Mouse (Mus musculus): Measurements from ENCODE around the gene Nav2. TPM values are rescaled to one million over a fixed set of nuclear protein-coding genes. Genes with fewer than 3 reads are reported as not detected.

Nav2 gene
- polyA plus RNA-seq, 1 experiment from 2014 or later = 24.2 TPM

DNA sequence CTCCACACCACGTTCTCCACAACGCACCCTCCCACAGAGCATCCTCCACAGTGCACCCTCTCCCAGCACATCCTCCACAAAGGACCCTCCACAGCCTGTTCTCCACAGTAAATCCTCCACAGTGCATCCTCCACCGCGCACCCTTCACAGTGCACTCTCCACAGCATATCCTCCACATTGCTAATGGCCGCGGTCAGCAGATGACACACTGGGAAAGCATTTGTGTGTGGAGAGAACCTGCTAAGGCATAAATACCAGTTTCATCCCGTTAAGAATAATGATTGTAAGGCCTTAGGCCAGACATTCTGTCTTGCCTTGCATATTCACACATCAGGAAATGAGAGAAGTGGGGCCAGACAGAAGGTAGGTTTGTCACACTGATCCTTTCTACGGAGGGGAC lies 219.7 kb downstream of the Nav2 start:
- Histone ChIP-seq H3K27ac (no peak overlapping the region), H3K9me3 (no peaks in the 10 kb centered on the region), H3K36me3 (no peaks in the 10 kb centered on the region), H3K4me2 (no peak overlapping the region), H3K27me3 (no peaks in the 10 kb centered on the region), H3K4me3 (no peak overlapping the region), H3K4me1 (replicated peaks) (peaks cover 11% of the 10 kb centered on the region; the same call in 1 of the 2 replicates), H3K9ac (no peak overlapping the region)
- WGBS = 87% methylated on average over 8 of the region's 8 CpGs
- ATAC-seq (ENCODE audit: low FRiP score) = no peak

DNA sequence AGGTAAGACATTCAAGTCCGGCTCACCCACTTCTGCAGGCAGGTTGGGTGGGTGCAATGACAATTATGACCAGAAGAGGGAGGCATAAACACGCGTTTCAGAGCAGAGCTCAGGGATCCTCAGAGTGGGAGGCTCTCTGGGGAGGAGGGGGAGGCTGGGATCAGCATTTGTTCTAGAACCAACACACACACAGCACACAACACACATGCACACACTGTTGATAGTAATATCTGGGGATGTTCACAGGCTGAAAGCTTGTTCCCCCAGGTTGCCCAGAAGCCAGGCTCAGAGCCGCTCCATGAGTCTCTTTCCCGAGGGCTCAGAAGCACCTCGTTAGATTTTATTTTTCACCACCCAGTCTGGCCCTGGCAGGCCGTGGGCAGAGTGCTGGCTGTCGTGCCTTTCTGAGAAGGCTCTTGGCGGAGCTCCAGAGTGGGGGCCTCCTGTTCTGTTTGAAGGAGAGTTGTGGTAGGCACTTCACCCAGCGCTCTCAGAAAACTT lies 224.4 kb downstream of the Nav2 start:
- Histone ChIP-seq H3K4me3 (no peak overlapping the region), H3K27me3 (no peaks in the 10 kb centered on the region), H3K9ac (no peak overlapping the region), H3K27ac (no peak overlapping the region), H3K36me3 (no peaks in the 10 kb centered on the region), H3K9me3 (no peaks in the 10 kb centered on the region), H3K4me2 (no peak overlapping the region), H3K4me1 (replicated peaks) (peaks cover 21% of the 10 kb centered on the region; the same call in 1 of the 2 replicates)
- peak; percentile 77 for ATAC-seq (ENCODE audit: low FRiP score)
- WGBS = 39% methylated on average over 10 of the region's 10 CpGs

DNA sequence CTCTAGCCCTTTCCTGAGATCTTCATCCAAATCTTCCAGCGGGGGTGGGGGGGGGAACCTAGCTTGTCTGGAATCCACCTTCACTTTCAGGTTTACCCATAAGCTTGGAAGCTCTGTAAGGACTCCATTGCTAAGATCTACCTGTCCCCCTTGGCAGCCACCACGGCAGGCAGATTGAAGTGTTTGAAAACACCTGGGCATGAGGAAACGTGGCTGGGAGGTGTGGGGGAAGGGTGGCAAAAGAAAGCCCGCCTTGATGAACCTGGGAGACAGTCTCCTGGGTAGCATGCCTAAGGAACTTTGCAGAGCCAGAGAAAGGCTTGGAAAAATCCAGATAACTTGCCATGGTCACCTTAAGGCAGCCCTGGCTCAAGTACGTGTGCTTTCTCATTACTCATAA lies 225.9 kb downstream of the Nav2 start:
- Histone ChIP-seq H3K9me3 (no peaks in the 10 kb centered on the region), H3K27me3 (no peaks in the 10 kb centered on the region), H3K4me3 (no peak overlapping the region), H3K4me1 (replicated peaks) (peaks cover 21% of the 10 kb centered on the region; the same call in 1 of the 2 replicates), H3K27ac (no peak overlapping the region), H3K36me3 (no peaks in the 10 kb centered on the region), H3K9ac (no peak overlapping the region), H3K4me2 (no peak overlapping the region)
- ATAC-seq (ENCODE audit: low FRiP score) = no peak
- WGBS = 79% methylated on average over 5 of the region's 5 CpGs

DNA sequence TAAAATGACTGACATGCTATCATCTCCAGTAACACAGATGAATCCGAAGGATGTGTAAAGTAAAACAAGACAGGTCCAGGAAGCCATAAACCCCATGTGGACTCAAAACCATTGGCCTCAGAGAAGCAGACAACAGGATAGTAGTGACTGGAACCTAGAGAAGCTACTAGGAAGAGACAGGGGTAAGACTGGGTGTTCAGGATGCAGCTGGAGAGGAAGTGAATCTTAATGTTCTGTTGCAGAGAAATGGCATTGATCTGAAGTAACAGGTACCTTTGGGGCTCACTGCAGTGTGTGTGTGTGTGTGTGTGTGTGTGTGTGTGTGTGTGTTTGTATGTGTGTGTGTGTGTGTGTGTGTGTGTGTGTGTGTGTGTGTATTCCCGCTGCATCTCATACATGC lies 231.2 kb downstream of the Nav2 start:
- no peak for ATAC-seq (ENCODE audit: low FRiP score)
- Histone ChIP-seq H3K27ac (no peak overlapping the region), H3K4me2 (no peak overlapping the region), H3K27me3 (no peaks in the 10 kb centered on the region), H3K4me1 (replicated peaks) (peaks cover 18% of the 10 kb centered on the region), H3K4me3 (no peak overlapping the region), H3K36me3 (no peaks in the 10 kb centered on the region), H3K9me3 (no peaks in the 10 kb centered on the region), H3K9ac (no peak overlapping the region)
- WGBS = 95% methylated on average over 2 of the region's 2 CpGs

DNA sequence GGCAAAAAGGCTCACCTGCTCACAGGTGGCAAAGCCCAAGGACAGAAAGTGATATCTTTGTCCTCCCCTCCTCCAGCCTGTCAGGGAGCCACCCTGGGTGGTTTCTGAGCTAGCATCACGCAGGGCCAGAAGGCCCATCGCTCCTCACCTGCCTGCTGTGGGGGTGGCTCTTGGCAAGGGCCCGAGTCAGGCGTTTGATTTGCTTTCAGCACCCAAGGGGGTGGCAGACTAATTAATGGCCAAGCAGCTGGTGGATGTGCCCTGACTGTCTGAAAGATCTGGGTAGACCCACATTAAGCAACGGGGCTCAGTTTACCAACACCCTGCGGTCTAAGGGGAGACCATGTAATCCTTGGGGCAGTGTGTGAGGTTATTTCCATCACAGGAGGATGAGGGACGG lies 235.4 kb downstream of the Nav2 start:
- Histone ChIP-seq H3K27ac (no peak overlapping the region), H3K4me3 (no peak overlapping the region), H3K9ac (no peak overlapping the region), H3K9me3 (no peaks in the 10 kb centered on the region), H3K27me3 (no peaks in the 10 kb centered on the region), H3K36me3 (no peaks in the 10 kb centered on the region), H3K4me2 (no peak overlapping the region), H3K4me1 (replicated peaks) (peaks cover 33% of the 10 kb centered on the region)
- ATAC-seq (ENCODE audit: low FRiP score) = no peak
- WGBS = 71% methylated on average over 7 of the region's 7 CpGs

DNA sequence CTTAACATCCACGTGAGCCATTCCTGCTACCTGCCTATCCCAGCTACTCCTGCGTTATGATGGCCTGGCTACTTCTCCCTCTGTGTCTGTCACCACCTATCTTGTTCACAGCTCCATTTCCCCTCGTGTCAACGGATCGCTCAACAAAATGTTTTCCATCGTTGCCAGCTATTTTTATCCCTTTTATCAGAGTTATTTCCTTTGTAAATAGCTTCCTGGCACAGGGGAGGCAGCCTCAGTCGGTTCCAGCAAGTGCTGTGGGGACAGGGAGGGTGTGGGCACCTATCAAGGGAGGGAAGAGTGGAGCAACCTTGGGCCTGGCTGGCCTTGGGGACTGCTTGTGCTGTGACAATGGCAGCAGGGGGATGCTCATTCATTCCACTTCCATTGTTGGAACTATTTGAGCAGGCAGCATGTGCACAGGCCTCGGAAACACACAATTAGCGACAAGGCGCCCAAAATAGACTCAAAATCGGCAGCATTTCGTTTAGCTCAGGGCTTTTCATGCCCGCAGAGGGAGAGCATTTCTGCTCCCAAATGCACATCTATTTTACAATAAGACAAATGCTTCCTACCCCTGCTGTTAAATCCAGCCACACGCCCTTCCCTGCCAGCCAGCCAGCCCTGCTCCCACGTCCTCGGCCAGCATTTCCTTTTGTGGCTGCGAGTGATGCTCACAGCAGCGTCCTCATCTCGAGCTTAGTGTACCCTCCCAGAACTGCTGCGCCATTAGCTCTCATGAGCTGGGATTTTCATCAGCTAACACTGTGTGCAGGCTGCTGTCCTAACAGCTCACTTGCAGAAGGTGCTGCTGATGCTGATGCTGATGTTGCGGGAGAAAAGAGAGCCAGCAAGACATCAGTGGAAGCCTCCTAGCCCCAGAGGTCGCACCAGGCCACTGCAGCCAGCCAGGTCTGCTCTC lies 237.5 kb downstream of the Nav2 start:
- ATAC-seq (ENCODE audit: low FRiP score) = peak; percentile 67
- WGBS = 36% methylated on average over 22 of the region's 22 CpGs
- Histone ChIP-seq H3K9ac (peak overlapping the region; percentile 55), H3K9me3 (no peaks in the 10 kb centered on the region), H3K36me3 (no peaks in the 10 kb centered on the region), H3K27me3 (no peaks in the 10 kb centered on the region), H3K4me3 (no peak overlapping the region), H3K4me2 (0 out of 2 replicates have a peak overlapping the region, but pooled peaks have one; percentile 2), H3K4me1 (replicated peaks) (peaks cover 33% of the 10 kb centered on the region), H3K27ac (peak overlapping the region; percentile 85)

DNA sequence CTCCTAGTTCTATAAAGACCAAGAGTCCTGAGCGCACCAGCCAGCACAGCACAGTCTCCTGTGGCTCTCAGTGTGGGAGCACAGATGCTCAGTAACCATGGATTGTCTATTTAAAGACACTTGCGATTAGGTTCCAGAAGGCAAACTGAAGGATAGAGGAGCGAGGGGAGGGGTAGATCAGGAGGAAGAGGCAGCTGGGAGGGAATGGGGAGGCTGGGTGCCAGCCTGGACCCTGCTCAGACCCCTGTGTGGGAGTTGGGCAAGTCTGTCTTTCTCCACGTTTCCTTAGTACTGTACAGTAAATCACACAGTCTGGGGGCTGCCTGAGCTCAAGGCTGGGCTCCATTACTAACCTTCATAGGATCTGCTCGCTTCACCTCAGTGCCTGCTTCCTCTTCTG lies 243.8 kb downstream of the Nav2 start:
- H3K9me3 ChIP-seq = 0 out of 2 replicates have a peak, but pooled peaks cover 4% of the 10 kb centered on the region
- H3K4me3 ChIP-seq = no peak overlapping the region
- 69% methylated on average over 5 of the region's 5 CpGs for WGBS
- no peak overlapping the region for H3K4me2 ChIP-seq
- no peaks in the 10 kb centered on the region for H3K27me3 ChIP-seq
- H3K36me3 ChIP-seq = no peaks in the 10 kb centered on the region
- ATAC-seq (ENCODE audit: low FRiP score) = peak; percentile 77
- H3K4me1 ChIP-seq (replicated peaks) = peaks cover 14% of the 10 kb centered on the region
- peak overlapping the region; percentile 73 for H3K27ac ChIP-seq
- peak overlapping the region; percentile 19; the same call in 1 of the 2 replicates for H3K9ac ChIP-seq

DNA sequence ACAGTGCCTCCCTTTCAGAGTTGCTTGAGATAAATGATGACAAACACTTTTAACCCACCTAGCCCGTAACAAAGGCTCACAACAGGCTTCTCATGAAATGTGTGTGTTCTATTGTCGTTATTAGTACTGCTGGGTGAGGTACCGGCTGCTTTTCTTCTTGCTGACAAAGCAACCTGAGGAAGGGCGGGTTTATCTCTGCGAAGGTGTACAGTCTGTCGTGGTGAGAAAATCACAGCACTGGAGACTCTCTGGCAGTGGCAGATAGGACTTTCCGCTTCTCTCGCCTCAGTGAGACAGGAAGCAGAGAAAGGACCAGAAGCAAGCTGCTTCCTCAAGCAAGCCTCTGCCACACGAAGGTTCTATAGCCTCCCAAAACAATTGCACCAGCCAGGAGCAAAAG lies 244.2 kb downstream of the Nav2 start:
- Histone ChIP-seq H3K4me2 (no peak overlapping the region), H3K36me3 (no peaks in the 10 kb centered on the region), H3K27ac (peak overlapping the region; percentile 73), H3K9ac (peak overlapping the region; percentile 19; the same call in 1 of the 2 replicates), H3K4me1 (replicated peaks) (peaks cover 14% of the 10 kb centered on the region), H3K27me3 (no peaks in the 10 kb centered on the region), H3K4me3 (no peak overlapping the region), H3K9me3 (0 out of 2 replicates have a peak, but pooled peaks cover 4% of the 10 kb centered on the region)
- ATAC-seq (ENCODE audit: low FRiP score) = no peak; the same call in 1 of the 2 replicates
- WGBS = 68% methylated on average over 9 of the region's 9 CpGs

DNA sequence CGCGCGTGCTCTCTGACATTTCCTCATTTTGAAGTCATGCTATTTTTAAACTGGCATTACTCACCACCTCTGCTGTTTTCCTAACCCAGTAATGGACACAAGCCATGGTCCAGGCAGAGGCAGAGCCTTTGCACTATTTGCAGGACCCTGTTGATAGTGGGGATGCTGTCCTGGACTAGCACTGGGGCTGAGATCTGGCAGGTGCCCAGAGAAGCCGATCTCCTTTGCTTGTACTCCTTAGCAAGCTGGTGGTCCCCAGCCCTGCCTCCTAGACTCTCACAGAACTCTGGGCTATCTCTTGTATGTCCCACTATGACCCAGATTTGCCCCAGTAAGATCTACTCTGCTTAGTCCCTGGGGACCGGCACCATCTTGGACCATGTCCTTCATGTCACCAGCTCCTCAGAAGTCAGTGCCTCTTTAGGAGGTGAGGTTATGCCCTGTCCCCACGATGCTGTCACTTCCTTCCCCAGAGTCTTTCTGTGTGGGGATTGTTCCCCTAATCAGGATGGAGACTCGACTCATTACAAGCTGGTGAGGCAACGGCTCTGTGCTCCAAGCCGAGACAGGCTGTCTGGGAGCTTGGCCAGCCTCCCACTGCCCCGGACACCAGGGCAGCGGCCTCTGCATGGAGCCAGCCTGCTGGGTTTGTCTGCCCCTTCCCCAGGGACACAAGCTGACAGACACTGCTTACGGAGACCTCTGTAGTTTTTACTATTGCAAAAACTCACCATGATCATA lies 250.3 kb downstream of the Nav2 start:
- Histone ChIP-seq H3K4me2 (no peak overlapping the region), H3K9ac (no peak overlapping the region), H3K27ac (no peak overlapping the region; the same call in 1 of the 2 replicates), H3K27me3 (no peaks in the 10 kb centered on the region), H3K4me1 (replicated peaks) (peaks cover 51% of the 10 kb centered on the region), H3K36me3 (no peaks in the 10 kb centered on the region), H3K4me3 (no peak overlapping the region), H3K9me3 (0 out of 2 replicates have a peak, but pooled peaks cover 4% of the 10 kb centered on the region)
- WGBS = 65% methylated on average over 12 of the region's 12 CpGs
- ATAC-seq (ENCODE audit: low FRiP score) = peak; percentile 33; the same call in 1 of the 2 replicates

DNA sequence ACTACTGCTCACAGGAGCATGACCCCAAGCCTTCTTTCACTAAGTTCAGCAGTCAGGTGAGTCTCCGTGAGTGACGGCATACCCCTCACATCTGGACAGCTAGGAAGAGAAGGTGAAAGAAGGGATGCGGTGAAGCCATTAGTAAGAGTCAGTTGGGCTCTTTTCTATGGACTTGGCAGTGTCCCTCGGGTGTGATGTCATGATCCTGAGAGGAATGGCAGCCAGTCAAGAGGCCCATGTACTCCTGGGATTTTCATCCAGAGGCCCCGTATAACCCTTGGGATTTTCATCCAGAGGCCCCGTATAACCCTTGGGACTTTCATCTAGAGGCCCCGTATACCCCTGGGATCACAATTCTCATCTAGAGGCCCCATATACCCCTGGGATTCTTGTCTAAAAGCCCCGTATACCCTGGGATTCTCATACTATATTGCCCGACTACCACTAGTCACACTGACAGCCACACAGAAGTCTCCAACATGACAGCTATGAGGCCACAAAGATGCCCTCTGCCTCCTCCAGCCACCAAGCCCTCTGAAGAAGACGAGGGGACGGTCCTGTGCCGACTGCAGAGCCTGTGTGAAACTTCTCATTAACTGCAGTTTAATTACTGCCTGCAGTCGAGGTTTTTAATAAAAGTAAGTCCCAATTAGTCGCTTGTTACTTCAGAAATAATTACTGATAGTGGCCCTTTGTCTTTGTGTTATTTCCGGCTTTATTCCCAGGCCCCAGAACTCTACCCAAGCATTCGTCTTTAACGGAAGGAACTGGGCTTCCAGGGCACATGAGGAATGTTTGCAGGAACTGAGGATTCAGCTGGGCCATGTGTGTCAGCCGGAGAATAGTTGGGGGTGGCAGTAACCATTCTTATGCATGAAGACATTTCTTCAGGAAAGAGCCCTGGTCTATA lies 251.4 kb downstream of the Nav2 start:
- Histone ChIP-seq H3K4me3 (no peak overlapping the region), H3K27me3 (no peaks in the 10 kb centered on the region), H3K9me3 (0 out of 2 replicates have a peak, but pooled peaks cover 4% of the 10 kb centered on the region), H3K4me2 (no peak overlapping the region), H3K27ac (no peak overlapping the region), H3K4me1 (replicated peaks) (peaks cover 62% of the 10 kb centered on the region), H3K9ac (no peak overlapping the region), H3K36me3 (no peaks in the 10 kb centered on the region)
- 75% methylated on average over 18 of the region's 18 CpGs for WGBS
- ATAC-seq (ENCODE audit: low FRiP score) = no peak

DNA sequence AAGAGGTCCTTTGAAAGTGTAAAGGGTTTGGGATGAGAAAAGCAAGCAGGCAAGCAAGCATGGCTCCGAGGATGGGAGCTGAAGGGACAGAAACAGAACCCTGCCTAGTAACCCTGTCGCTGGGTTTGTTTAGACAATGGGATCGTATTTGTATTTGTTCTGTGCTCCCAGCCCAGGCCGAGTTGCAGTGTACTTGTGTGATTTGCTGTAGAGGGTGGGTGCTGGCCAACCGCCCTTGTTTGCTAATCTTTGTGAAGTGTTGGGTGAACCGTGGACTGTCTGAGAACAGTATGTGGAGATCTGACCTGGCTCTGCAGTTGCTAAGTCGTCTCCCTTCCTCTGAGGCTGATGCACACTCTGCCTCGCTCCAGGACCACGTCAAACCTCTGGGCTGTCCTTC lies 253.6 kb downstream of the Nav2 start:
- Histone ChIP-seq H3K27me3 (no peaks in the 10 kb centered on the region), H3K4me2 (no peak overlapping the region), H3K9me3 (no peaks in the 10 kb centered on the region), H3K4me1 (replicated peaks) (peaks cover 80% of the 10 kb centered on the region), H3K9ac (no peak overlapping the region), H3K36me3 (no peaks in the 10 kb centered on the region), H3K4me3 (no peak overlapping the region), H3K27ac (peak overlapping the region; percentile 8)
- 46% methylated on average over 9 of the region's 9 CpGs for WGBS
- ATAC-seq (ENCODE audit: low FRiP score) = no peak

Data from hindbrain, embryonic 13.5 days (tissue).